Mouse (Mus musculus): ENCODE results near the gene Fibp. TPM values are rescaled to one million over a fixed set of nuclear protein-coding genes. Genes with fewer than 3 reads are reported as not detected.

Fibp gene
- total and polyA plus RNA-seq, 3 experiments: 21.9 to 63.5 TPM; not detected in 1

DNA sequence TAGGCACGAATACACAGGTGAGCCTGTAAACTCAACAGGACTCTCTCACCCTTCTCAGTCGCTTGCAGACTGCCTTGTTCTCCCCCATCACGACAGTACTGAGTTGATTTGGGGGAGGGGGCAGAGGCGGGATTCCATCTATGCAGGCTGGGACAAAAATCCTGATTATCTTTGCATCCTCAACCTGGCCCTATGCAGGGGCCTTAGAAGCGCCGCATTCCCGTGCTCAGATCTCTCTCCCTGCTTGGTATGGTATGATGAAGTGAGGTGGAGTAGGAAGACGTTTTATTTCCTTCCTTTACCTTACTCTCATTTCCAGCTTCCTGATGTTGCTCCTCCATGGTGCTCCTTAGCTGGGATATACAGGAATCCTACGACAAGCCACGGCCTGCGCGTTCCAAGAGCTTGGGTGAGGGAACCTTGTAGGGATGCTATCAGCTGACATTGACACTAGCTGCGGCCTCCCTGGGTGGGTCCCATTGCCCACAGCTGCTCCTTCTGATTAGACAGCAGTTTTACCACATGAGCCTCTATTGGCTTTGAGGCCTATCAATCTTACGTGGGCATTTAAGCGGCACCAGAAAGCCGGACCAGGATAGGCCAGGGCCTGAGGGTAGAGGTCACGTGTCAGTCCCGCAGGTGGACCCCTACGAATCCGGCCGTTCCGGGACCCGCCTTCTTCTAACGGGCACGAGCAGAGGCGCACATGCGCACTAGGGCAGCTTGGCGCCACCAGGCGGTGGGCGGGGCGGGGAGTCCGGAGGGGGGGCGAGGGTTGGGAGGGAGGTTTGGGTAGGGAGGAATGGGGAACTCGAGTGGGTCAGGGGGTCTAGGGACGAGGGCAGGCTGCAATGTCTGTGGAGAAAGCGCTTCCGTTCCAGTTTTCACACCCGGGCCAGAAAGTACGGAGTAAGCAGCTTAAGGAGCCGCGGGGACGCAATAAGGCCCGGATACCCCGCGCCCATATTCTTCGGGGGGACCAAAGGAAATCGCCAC is 49.9 kb downstream of the Fibp start, which contains the start of gene Snx32:
Gene Snx32, minus strand, starts transcription at position 508 of the 996 bp plus-strand sequence.
- no peaks in the 10 kb centered on the region for H3K27me3 ChIP-seq (ENCODE audit: control insufficient read depth in 1 of 2, insufficient read depth in 2 of 2, low read length in 2 of 2)
- H3K4me3 ChIP-seq (ENCODE audit: control insufficient read depth in 1 of 2, insufficient read depth in 1 of 2, low read depth in 2 of 2, low read length in 2 of 2): peak within 1 kb of the TSS; percentile 77 to 88
- peak within 1 kb of the TSS; percentile 89 for H3K9ac ChIP-seq (ENCODE audit: control insufficient read depth, low read depth, low read length, poor library complexity, severe bottlenecking)
- H3K4me1 ChIP-seq (ENCODE audit: control insufficient read depth in 1 of 2, insufficient read depth in 2 of 2, low read length in 2 of 2): peaks cover 2 to 8% of the 10 kb centered on the region in 2 experiments; a peak in 3 of 4 replicates
- H3K9me3 ChIP-seq (replicated peaks; ENCODE audit: insufficient read depth, low read length): no peaks in the 10 kb centered on the region
- TF ChIP-seq MXI1 (IDR thresholded peaks at IDR 0.05; ENCODE audit: low read depth, low read length) (peak; percentile 80), HCFC1 (IDR thresholded peaks at IDR 0.05; ENCODE audit: low read depth, low read length) (peak; percentile 79; the same call in 1 of the 2 replicates), CHD2 (IDR thresholded peaks at IDR 0.05; ENCODE audit: low read length) (peak; percentile 89), POLR2A (IDR thresholded peaks at IDR 0.05; ENCODE audit: control insufficient read depth in 1 of 2, insufficient read depth in 1 of 2, low read depth in 1 of 2, low read length in 2 of 2, poor library complexity in 1 of 2) (peak; percentile 39 to 45; a peak in 2 of 4 replicates), CHD1 (IDR thresholded peaks at IDR 0.05; ENCODE audit: low read depth, low read length) (no peak), ETS1 (IDR thresholded peaks at IDR 0.05; ENCODE audit: low read depth, low read length) (peak; percentile 92), SIN3A (IDR thresholded peaks at IDR 0.05; ENCODE audit: low read length) (peak; percentile 100), MAZ (IDR thresholded peaks at IDR 0.05; ENCODE audit: low read depth, low read length) (peak; percentile 83; the same call in 1 of the 2 replicates), POLR2AphosphoS5 (IDR thresholded peaks at IDR 0.05; ENCODE audit: borderline replicate concordance, low read depth, low read length) (no peak), CTCF (IDR thresholded peaks at IDR 0.05 in 2 of 3, conservative IDR thresholded peaks at IDR 0.05 in 1 of 3; ENCODE audit: control insufficient read depth in 1 of 3, insufficient read depth in 1 of 3, low read depth in 2 of 3, low read length in 3 of 3, poor library complexity in 1 of 3, severe bottlenecking in 1 of 3) (peak in 1 of 3 experiments; percentile 47; a peak in 2 of 6 replicates), BHLHE40 (IDR thresholded peaks at IDR 0.05; ENCODE audit: borderline replicate concordance, low read depth, low read length) (peak; percentile 57; the same call in 1 of the 2 replicates), GABPA (IDR thresholded peaks at IDR 0.05; ENCODE audit: low read depth, low read length) (no peak), POLR2AphosphoS2 (IDR thresholded peaks at IDR 0.05; ENCODE audit: low read length) (no peak; the same call in 1 of the 2 replicates), USF2 (IDR thresholded peaks at IDR 0.05; ENCODE audit: borderline replicate concordance in 1 of 2, insufficient read depth in 1 of 2, low read depth in 1 of 2, low read length in 2 of 2) (peak; percentile 76 to 93; a peak in 3 of 4 replicates), EP300 (IDR thresholded peaks at IDR 0.05; ENCODE audit: low read depth in 1 of 2, low read length in 2 of 2) (peak in 1 of 2 experiments; percentile 67; a peak in 2 of 4 replicates), KAT2A (conservative IDR thresholded peaks at IDR 0.05; ENCODE audit: low read depth, low read length) (peak; percentile 56), USF1 (IDR thresholded peaks at IDR 0.05; ENCODE audit: low read depth, low read length) (peak; percentile 99), ELF1 (IDR thresholded peaks at IDR 0.05; ENCODE audit: low read depth, low read length) (peak; percentile 67), TCF12 (IDR thresholded peaks at IDR 0.05; ENCODE audit: low read depth, low read length) (0 out of 2 replicates have a peak, but pooled peaks have one; percentile 14), GATA1 (IDR thresholded peaks at IDR 0.05; ENCODE audit: low read depth, low read length) (peak; percentile 41; the same call in 1 of the 2 replicates), NRF1 (IDR thresholded peaks at IDR 0.05; ENCODE audit: insufficient read depth, low read depth, low read length, poor library complexity, severe bottlenecking) (peak; percentile 85), MEF2A (IDR thresholded peaks at IDR 0.05; ENCODE audit: extremely low read depth, insufficient replicate concordance, low read depth, low read length, poor library complexity, severe bottlenecking) (no peak), RAD21 (IDR thresholded peaks at IDR 0.05; ENCODE audit: low read depth, low read length) (no peak), JUND (IDR thresholded peaks at IDR 0.05; ENCODE audit: low read depth, low read length) (no peak), MYB (IDR thresholded peaks at IDR 0.05; ENCODE audit: low read depth, low read length) (peak; percentile 75), TBP (IDR thresholded peaks at IDR 0.05; ENCODE audit: low read depth, low read length) (peak; percentile 96), UBTF (IDR thresholded peaks at IDR 0.05; ENCODE audit: borderline replicate concordance, insufficient read depth, low read depth, low read length) (no peak), MAX (IDR thresholded peaks at IDR 0.05; ENCODE audit: low read length) (peak; percentile 98)
- DNase-seq (ENCODE audit: low read depth, low spot score): peak; percentile 100
- H3K36me3 ChIP-seq (ENCODE audit: control insufficient read depth in 1 of 2, insufficient read depth in 2 of 2, low read length in 2 of 2): peaks cover 0 to 7% of the 10 kb centered on the region in 2 experiments; a peak in 3 of 4 replicates
- peaks cover 17% of the 10 kb centered on the region for H3K79me2 ChIP-seq (ENCODE audit: control insufficient read depth, insufficient read depth, low read length, poor library complexity)
- H3K27ac ChIP-seq (ENCODE audit: control insufficient read depth, low read depth, low read length): peak within 1 kb of the TSS; percentile 98
